ENCODE assay signal across 26 mouse cellular contexts in the genomic region with DNA sequence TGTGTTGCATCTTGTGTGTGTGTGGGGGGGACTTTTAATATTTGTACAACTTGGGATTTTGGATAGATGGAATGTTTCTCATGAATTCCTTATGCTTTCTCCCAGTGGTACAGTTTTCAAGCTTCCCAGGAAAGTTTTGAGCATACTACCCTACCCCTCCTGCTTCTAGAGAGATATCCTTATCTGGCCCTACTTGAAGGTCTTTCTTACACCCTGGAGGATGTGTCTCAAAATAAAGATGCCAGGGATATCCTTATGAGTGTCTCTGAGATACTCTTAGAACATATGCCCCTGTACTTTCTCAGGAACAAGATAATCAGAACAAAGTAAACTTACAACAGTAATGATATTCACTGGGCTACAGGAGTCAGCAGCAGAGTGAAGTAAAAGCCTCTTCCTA.
DNase-seq lines count a peak whose midpoint lies in the region; ATAC-seq and TF ChIP-seq lines count a peak whose summit lies in the region.
"Had no signal": no experiment of that assay in that cellular context is flagged by ENCODE, and none has a peak within 500 bp of the region (broad histone marks: within the 10 kb centered on the region; RNA-seq: fewer than 3 reads in every experiment).

No protein-coding gene starts in this region.

- no peaks in the 10 kb centered on the region for H3K27me3 ChIP-seq in liver, embryonic 12.5 days (replicated peaks)
- H3K27me3 ChIP-seq in liver, embryonic 14.5 days (ENCODE audit: control insufficient read depth, insufficient read depth, low read length), result no peaks in the 10 kb centered on the region
- no peaks in the 10 kb centered on the region for H3K27me3 ChIP-seq in liver, embryonic 16.5 days (ENCODE audit: control insufficient read depth, insufficient read depth, low read depth, low read length)
- no peaks in the 10 kb centered on the region for H3K27me3 ChIP-seq in kidney, embryonic 16.5 days (ENCODE audit: insufficient read depth, low read length)
- H3K27me3 ChIP-seq: embryonic facial prominence, embryonic 13.5 days; embryonic facial prominence, embryonic 15.5 days; Patski had no signal

- H3K9me3 ChIP-seq in liver, embryonic 12.5 days (replicated peaks), result no peaks in the 10 kb centered on the region
- no peaks in the 10 kb centered on the region for H3K9me3 ChIP-seq in liver, embryonic 14.5 days (ENCODE audit: control insufficient read depth, low read length)
- no peaks in the 10 kb centered on the region for H3K9me3 ChIP-seq in liver, embryonic 16.5 days (replicated peaks; ENCODE audit: control insufficient read depth, low read length)
- 0 out of 2 replicates have a peak, but pooled peaks cover 3% of the 10 kb centered on the region for H3K9me3 ChIP-seq in kidney, embryonic 16.5 days (ENCODE audit: low read length)
- H3K9me3 ChIP-seq: embryonic facial prominence, embryonic 13.5 days; embryonic facial prominence, embryonic 15.5 days; forebrain, embryonic 12.5 days had no signal

- no peak for DNase-seq in liver
- DNase-seq in liver, embryonic 14.5 days (ENCODE audit: low read depth in 3 of 3, low spot score in 3 of 3), result no peak
- no peak for DNase-seq in c-Kit-positive CD71-positive TER-119-positive erythroid progenitor cells, embryonic 14.5 days (ENCODE audit: low spot score)
- no peak for DNase-seq in thymus, postnatal 14 days
- DNase-seq: adrenal gland, adult 8-10 months; adrenal gland, postnatal 14 days; adrenal gland, postnatal 36 days; cerebellum, adult 11 months; cerebellum, adult 18-20 months; cerebellum, adult 8-10 months; cerebellum, adult 9-11 months; cerebellum, postnatal 14 days; cerebellum, postnatal 36 days; embryo, embryonic 11 days had no signal

- no peaks in the 10 kb centered on the region for H3K36me3 ChIP-seq in liver, embryonic 12.5 days
- H3K36me3 ChIP-seq in liver, embryonic 14.5 days (replicated peaks; ENCODE audit: control insufficient read depth, insufficient read depth, low read depth), result no peaks in the 10 kb centered on the region
- H3K36me3 ChIP-seq in liver, embryonic 16.5 days (ENCODE audit: control insufficient read depth, insufficient read depth), result no peaks in the 10 kb centered on the region
- H3K36me3 ChIP-seq in kidney, embryonic 16.5 days (ENCODE audit: insufficient read depth, low read length), result no peaks in the 10 kb centered on the region
- H3K36me3 ChIP-seq: embryonic facial prominence, embryonic 13.5 days; embryonic facial prominence, embryonic 15.5 days; forebrain, embryonic 10.5 days; forebrain, embryonic 12.5 days had no signal

- H3K4me1 ChIP-seq in liver, embryonic 12.5 days, result peaks cover 6% of the 10 kb centered on the region; the same call in 1 of the 2 replicates
- peaks cover 2 to 3% of the 10 kb centered on the region in 2 experiments; a peak in 2 of 4 replicates for H3K4me1 ChIP-seq in liver, embryonic 14.5 days (replicated peaks; ENCODE audit: control insufficient read depth in 2 of 2, insufficient read depth in 2 of 2, low read length in 1 of 2)
- H3K4me1 ChIP-seq in liver, embryonic 16.5 days (ENCODE audit: control insufficient read depth, low read depth, low read length), result no peaks in the 10 kb centered on the region
- 0 out of 2 replicates have a peak, but pooled peaks cover 2% of the 10 kb centered on the region for H3K4me1 ChIP-seq in kidney, embryonic 16.5 days (ENCODE audit: insufficient read depth, low read length)
- H3K4me1 ChIP-seq: embryonic facial prominence, embryonic 13.5 days; embryonic facial prominence, embryonic 15.5 days had no signal

- no peak overlapping the region for H3K9ac ChIP-seq in liver, embryonic 12.5 days
- H3K9ac ChIP-seq in liver, embryonic 14.5 days (replicated peaks), result no peak overlapping the region
- no peak overlapping the region for H3K9ac ChIP-seq in liver, embryonic 16.5 days (ENCODE audit: low read depth, low read length)
- H3K9ac ChIP-seq in kidney, embryonic 16.5 days (replicated peaks; ENCODE audit: low read length), result no peak overlapping the region
- H3K9ac ChIP-seq: embryonic facial prominence, embryonic 13.5 days; embryonic facial prominence, embryonic 15.5 days; forebrain, embryonic 12.5 days had no signal

- TF ChIP-seq EP300 in liver, embryonic 14.5 days (IDR thresholded peaks at IDR 0.05; ENCODE audit: low read depth), result no peak

- no peak for TF ChIP-seq CTCF in liver, embryonic 14.5 days (IDR thresholded peaks at IDR 0.05; ENCODE audit: low read depth)

- no peak overlapping the region for H3K4me3 ChIP-seq in liver, embryonic 12.5 days
- H3K4me3 ChIP-seq in liver, embryonic 14.5 days (ENCODE audit: insufficient read depth in 1 of 2, low read depth in 2 of 2, low read length in 2 of 2), result no peak overlapping the region
- H3K4me3 ChIP-seq in liver, embryonic 16.5 days (ENCODE audit: low read depth, low read length), result no peak overlapping the region
- no peak overlapping the region for H3K4me3 ChIP-seq in kidney, embryonic 16.5 days (ENCODE audit: low read length)
- H3K4me3 ChIP-seq: embryonic facial prominence, embryonic 13.5 days; embryonic facial prominence, embryonic 15.5 days; erythroblast, embryonic 14.5 days; forebrain, embryonic 10.5 days; forebrain, embryonic 12.5 days had no signal

- ATAC-seq in liver, embryonic 12.5 days, result peak; percentile 69; the same call in 1 of the 2 replicates
- ATAC-seq in liver, embryonic 14.5 days (ENCODE audit: insufficient read depth), result peak; percentile 53; the same call in 1 of the 2 replicates
- ATAC-seq in liver, embryonic 16.5 days (ENCODE audit: low read depth), result 0 out of 2 replicates have a peak, but pooled peaks have one; percentile 30
- no peak for ATAC-seq in kidney, embryonic 16.5 days (ENCODE audit: low FRiP score, low TSS enrichment)
- ATAC-seq: activated CD4-positive, CD25-positive, alpha-beta regulatory T cell, adult 4 months; forebrain, embryonic 14.5 days; forebrain, embryonic 16.5 days; Patski had no signal

- no peak overlapping the region for H3K4me2 ChIP-seq in liver, embryonic 12.5 days
- H3K4me2 ChIP-seq in liver, embryonic 14.5 days (ENCODE audit: low read depth), result no peak overlapping the region
- no peak overlapping the region for H3K4me2 ChIP-seq in liver, embryonic 16.5 days (ENCODE audit: low read depth, low read length)
- no peak overlapping the region for H3K4me2 ChIP-seq in kidney, embryonic 16.5 days (replicated peaks; ENCODE audit: low read depth, low read length)
- H3K4me2 ChIP-seq: embryonic facial prominence, embryonic 13.5 days; embryonic facial prominence, embryonic 15.5 days; forebrain, embryonic 12.5 days had no signal

- H3K27ac ChIP-seq in liver, embryonic 12.5 days, result no peak overlapping the region
- H3K27ac ChIP-seq in liver, embryonic 14.5 days, result no peak overlapping the region
- no peak overlapping the region for H3K27ac ChIP-seq in liver, embryonic 16.5 days (ENCODE audit: low read length)
- H3K27ac ChIP-seq in kidney, embryonic 16.5 days (ENCODE audit: low read length), result no peak overlapping the region
- H3K27ac ChIP-seq: embryonic facial prominence, embryonic 13.5 days; embryonic facial prominence, embryonic 15.5 days; forebrain, embryonic 10.5 days; forebrain, embryonic 12.5 days had no signal
